Mouse (Mus musculus) embryo, embryonic 10 days (tissue): ENCODE results near the gene Nol12.

Experiments
- DNase-seq: peaks from one replicate; pipeline ENCODE4 v3.0.0-alpha.2; 2015; ENCODE audit warnings: low spot score

Nol12 gene

DNA sequence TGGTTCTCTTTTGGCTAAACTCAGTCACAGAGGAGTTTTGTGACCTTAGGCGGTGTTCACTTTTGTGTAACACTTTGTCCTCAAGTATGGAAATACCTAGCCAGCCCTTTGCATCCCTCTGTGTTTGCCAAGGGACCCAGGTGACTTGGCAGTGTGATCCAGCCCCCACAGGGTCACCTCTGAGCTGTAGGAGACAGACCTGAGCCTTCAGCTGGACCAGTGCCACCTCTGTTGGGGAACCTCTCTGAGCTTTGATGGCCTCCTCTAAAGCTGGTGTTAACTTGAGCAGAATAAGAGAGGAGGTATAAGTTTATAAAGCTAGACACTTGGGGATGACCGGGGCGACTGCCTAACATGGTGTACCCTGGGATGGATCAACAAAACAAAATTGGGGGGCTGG lies 14.2 kb downstream of the Nol12 start:
- no peak for DNase-seq

DNA sequence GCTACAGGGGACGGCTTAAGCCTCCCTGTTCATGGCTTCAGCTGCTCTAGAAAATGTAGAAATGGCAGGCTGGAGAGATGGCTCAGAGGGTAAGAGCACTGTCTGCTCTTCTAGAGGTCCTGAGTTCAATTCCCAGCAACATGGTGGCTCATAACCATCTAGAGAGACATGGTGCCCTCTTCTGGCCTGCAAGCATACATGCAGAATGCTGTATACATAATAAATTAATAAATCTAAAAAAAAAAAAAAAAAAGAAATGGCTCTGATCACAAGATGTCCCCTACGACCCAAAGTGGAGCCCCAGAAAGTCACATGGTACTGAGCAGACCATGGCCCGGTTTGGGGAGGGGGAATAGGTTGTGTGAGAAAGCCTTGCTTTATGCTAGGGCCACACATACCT lies 20.9 kb downstream of the Nol12 start:
- no peak for DNase-seq

DNA sequence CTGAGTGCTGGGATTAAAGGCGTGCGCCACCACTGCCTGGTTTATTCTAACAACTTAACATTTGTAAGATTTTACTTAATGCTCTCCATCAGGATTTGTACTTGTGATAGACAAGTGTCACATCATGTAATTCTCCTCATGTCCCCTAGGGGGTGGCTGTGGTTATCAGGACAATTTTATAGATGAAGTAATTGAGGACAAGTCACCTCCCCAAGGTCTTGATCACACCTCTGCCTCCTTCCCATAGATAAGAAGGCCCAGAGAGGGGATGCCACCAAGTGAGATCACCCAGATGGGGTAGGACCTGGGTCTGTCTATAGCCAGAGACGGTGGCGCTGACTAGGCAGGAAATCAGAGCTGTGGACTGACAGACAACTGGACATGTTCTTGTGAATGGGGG lies 21.6 kb downstream of the Nol12 start:
- DNase-seq: peak; percentile 36

DNA sequence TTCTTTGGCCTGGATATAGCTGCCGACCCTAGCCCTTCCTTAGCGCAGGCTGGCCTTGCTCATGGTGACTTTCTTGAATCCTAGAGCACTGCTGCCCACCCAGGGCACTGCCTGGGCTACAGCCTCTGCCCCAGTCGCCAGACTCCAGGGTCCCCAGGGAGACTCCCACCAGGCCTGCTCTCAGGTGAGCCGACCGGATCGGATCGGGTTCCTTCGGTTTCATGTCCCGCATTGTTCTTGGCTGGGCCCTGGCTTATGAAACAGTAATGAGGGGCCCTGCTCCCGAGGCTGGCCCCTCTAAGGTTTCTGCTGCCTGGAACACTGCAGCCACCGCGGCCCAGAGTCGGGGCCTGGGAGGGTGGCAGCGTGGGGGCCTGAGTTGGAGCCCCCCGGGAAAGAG lies 22.3 kb downstream of the Nol12 start:
- DNase-seq: no peak

DNA sequence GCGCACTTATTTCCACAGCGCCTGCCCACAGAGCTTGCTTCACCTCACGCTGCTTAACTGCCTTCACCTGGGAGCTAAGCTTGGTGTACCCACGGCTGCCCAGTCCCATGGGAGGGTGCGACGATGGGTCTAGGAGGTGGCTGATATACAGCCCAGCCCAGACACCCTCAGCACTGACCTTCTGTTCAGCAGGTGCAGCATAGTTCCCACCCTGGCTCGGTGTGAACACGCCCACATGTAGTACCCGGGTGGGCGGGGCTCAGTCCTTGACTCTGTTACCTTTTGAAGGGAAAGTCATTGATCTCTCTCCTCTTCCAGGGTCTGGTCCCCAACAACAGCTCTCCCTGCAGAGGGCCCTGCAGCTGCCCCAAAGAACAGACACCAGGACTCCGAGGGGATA lies 24.8 kb downstream of the Nol12 start:
- no peak for DNase-seq

DNA sequence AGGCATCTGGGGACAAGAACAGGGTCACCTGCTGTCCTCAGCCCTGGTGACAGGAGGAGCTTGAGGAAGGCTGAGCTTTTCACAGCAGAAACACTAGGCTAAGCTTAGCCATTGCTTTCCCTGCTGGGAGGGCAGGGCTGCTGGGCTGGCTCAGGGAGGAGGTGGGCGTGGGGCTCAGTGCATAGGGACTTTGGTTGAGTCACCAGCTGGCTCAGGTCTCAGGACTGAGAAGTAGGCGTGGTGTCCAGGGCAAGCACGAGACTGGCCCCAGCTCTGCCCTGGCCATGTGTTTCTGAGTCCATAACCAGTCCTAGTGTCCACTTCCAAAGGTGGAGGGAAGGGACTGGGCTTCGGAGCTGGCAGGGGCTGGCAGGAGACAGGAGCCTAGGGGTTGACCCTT lies 25.4 kb downstream of the Nol12 start:
- DNase-seq: no peak

DNA sequence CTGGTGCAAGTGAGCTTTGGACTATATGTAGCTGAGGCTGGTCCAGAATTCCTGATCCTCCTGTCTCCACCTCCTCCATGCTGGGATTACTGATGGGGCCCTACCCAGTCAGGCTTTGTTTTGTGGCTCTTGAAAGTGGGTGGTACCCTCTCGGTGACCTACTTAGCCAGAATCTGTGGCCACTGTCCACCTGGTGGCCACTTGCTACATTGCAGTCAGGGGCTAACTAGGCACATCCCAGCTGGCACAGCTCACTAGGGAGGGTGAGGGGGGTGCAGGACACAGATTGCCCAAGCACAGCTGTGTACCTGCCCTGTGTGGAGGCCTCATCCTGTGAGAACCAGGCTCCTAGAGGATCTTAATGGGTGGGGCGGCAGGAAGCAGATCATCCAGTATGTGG lies 28.2 kb downstream of the Nol12 start:
- peak; percentile 86 for DNase-seq

DNA sequence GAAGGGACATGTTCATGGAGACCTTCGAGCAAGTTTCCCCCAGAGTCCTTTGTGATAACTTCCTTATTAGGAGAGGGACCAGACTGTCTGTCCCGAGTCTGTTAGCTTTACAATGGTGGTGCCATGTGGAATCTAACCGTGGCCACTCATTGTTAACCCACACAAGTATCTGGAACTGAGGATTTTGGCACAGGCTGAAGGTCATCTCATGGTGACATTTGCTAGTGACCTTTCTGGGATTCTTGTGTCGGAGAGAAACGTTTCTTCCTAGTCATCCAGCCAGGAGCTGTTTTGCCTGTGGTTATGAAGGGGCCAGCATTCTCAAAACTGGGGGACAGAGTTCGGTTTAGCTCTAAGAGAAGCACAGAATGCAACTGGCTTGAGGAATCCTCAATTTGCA lies 36.9 kb downstream of the Nol12 start:
- no peak for DNase-seq

DNA sequence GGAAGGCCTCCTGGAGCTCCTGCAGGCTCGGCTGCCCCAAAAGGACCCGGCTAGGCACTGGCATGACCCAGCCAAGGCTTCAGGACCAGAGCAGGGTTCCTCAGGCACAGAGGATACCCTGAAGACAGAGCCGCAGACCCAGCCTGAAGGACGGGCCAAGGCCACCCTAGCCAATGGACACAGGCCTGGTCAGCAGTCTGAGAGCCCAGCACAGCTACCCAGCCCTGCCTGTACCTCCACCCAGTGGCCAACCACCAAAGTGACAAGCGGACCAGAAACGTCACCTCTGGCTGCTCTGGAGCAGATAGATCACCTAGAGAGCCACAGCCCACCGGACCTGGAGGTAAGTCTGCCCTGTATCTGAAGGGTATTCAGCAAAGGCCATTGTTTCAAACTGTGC lies 39.2 kb downstream of the Nol12 start:
- DNase-seq: no peak

DNA sequence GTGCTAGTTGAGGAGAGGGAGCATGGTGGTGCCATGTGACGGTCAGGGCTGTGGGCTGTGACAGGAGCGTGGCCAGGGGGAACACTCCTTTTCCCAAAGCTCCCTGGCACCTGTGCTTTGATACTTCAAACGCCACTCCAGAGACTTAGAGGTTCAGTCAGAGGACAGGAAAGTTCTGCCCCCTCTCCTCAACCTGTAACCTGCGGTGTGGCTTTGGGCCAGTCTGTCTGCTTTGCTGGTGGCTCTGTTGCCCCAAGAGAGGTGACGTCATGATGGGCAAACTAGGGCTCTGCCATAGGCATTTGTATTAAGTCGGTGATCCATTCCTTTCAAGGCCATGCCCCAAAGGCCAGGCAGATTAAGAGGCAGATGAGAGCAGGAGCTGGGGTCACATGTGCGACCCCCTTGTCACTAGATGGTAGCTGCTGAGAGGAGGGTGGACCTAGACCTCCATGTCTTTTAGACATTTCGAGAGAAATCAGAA lies 43.0 kb downstream of the Nol12 start:
- no peak for DNase-seq

DNA sequence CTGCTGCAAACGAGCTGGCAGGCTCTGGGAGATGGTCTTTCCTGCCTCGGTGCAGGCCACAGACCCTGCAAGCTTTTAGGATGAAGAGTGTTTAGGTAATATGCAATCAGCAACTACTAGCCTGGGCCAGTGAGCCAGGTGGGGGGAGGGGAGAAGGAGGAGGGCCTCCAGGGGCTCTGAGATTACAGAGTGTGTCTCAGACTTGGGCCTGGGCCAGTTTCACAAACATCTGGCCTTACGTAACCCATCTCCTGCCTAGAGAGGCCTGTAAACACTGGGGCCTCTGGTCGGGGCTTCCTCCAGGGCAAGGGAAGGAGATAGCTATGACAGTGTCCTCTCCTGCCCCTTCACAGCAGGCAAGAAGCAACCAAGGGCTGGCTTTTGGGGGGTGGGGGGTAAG lies 44.1 kb downstream of the Nol12 start:
- peak; percentile 65 for DNase-seq

DNA sequence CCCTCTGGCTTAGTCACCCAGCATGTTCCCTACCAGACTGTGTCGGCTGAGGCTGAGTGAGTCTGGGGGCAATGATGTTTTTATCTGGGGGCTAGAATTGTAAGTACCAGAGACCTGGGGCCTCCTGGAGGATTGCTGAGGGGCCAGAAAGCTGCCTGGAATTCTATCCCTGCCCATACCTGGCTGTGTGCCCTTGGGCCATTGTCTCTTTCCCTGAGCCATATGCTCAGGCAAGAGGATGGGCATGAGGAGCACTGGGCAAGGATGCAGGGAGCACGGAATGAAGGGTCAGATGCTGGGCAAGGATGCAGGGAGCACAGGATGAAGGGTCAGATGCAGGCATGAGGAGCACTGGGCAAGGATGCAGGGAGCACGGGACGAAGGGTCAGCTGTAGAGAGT lies 45.4 kb downstream of the Nol12 start:
- DNase-seq: no peak

DNA sequence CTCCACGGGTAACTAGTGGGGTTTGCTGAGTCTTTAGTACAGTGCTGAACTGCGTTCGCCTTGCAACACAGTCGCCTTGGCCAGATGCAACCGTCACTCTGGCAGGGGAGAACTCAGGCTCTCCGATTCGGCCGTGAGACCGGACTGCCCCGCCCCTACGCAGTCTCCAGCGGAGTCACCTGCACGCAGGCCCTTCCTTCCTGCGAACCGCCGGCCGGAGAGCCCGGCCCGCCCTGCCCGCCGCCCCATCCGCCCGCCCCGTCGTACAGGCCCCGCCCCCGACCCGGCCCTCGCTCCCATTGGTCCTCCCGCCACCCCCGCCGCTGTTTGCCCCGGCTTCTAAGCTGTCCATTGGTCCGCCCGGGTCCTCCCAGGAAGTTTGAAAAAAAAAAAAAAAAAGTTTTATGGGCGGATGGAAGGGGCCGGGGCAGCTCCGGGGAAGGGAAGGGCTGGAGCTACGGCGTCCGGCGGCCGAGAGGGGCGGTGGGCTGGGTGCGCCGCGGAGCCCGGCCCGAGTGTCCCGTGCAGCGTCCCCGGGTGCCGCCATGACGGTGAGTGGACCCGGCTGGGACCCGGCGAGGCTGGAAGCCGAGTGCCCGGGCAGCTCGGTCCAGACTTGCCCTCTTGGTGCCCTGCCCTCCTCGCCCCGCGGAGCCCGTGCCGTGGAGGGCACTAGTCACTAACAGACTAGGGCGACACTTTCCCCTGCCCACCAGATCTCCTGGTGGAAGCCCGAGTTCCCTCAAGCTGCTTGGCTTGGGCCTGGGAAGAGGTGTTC lies 48.1 kb downstream of the Nol12 start:
- peak; percentile 88 for DNase-seq

DNA sequence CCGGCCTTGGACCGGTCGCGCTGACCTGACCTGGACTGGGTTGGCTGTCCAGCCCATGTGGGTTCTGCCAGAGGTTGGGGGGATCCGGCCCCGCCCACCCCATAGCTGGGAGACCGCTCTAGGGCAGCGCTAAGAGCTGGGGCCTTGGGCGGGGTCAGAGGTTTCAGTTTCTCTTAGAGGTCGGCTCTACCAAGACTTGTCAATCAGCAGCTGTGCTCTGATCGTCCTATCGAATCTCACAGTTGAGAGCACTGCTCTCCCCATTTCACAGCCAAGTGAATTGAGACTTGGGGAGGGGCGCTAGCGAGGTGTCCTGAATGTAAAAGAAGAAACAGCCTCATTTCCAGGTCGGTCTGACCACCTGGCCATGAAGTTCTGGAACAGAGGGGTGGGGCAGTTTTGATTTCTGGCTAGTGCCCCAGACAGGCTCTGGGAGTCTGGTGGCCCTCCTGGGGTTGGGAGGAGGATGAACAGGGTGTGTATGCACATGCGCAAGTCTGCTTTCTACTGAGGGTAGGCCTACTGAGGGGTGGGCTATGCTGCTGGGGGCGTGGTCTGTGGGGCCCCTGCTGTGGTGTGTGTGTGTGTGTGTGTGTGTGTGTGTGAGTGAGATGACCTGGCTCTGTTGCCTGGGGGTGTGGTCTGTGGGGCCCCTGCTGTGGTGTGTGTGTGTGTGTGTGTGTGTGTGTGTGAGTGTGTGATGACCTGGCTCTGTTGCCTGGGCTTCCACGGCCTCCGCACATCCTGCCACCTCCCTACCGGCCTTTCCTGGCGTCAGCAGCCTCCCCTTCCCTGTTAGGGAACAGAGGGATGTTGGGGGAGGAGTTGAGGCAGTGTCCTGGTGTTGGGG lies 48.9 kb downstream of the Nol12 start:
- peak; percentile 78 for DNase-seq

DNA sequence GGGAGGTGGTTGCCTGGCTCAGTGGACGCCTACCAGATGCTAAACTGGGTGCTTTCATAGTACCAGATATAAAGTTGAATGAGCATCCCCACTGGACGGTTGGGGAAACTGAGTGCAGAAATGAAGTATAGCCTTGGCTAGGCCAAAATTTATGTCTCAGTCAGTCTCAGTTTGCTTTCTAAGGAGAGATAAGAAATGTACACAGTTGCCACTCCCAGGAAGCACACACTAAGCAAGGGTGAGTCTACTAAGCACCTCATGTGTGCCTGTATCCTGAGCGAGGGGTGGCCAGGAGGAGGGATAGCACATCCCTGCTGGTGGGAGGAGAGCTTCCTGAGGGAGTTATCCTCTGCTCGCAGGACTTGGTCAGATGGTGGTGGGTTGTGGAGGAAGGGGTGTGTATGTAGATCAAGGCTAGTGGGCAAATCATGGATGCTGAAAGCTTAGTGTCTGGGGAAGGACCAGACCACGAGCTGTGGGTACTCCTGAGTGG lies 49.6 kb downstream of the Nol12 start:
- DNase-seq: no peak

DNA sequence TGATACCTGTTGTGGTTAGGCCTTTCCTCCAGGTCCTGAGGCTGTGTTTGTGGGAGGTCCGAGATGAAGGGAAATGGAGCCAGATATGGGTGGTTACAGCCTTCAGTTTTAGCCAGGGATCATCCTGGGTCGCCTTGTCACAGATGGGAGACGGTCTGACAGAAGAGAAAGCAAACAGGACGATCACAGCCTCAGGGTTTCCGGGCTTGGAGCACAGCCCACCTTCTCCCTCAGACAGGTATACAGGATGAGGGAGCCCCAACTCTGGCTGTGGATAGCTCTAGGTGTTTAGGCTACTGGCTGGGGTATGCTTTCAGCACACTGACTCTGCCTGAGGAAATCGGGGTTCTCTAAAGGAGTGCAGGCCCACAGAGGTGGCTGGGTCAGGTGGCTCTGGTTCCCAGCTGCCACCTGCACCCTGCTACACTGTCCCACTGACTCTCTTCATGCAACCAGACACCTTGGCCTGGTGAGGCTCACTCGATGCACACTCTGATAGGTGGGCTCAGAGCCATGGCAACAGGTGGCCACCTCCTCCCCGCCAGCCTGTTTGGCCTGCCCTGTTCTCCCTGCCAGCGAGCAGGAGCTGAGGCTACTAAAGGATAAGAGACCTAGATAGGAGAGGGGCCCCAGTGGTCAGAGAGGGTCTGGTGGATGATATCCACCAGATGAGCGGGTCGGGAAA lies 51.9 kb downstream of the Nol12 start:
- peak; percentile 31 for DNase-seq

DNA sequence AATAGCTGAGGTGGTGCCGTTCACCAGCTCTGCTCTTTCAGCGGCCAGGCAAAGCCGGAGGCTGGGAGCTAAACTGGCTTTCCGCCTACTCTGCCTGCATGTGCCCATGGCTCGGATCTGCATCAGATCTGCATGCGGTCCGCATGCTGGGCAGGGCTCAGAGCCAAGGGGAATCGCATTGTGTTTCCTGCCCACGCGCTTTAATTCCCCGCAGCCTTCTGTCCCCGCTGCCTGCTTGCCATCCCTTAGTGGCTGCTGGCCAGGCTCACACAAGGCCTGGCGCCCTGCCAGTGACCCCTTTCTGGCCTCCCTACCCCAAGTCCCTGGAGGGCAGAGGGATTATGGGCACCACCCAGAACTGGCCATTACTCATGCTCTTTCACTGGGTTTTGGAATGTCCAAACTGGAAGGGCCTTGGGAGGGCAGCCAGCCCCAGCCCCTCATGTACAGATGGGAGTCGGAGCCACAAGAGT lies 53.8 kb downstream of the Nol12 start:
- no peak for DNase-seq

DNA sequence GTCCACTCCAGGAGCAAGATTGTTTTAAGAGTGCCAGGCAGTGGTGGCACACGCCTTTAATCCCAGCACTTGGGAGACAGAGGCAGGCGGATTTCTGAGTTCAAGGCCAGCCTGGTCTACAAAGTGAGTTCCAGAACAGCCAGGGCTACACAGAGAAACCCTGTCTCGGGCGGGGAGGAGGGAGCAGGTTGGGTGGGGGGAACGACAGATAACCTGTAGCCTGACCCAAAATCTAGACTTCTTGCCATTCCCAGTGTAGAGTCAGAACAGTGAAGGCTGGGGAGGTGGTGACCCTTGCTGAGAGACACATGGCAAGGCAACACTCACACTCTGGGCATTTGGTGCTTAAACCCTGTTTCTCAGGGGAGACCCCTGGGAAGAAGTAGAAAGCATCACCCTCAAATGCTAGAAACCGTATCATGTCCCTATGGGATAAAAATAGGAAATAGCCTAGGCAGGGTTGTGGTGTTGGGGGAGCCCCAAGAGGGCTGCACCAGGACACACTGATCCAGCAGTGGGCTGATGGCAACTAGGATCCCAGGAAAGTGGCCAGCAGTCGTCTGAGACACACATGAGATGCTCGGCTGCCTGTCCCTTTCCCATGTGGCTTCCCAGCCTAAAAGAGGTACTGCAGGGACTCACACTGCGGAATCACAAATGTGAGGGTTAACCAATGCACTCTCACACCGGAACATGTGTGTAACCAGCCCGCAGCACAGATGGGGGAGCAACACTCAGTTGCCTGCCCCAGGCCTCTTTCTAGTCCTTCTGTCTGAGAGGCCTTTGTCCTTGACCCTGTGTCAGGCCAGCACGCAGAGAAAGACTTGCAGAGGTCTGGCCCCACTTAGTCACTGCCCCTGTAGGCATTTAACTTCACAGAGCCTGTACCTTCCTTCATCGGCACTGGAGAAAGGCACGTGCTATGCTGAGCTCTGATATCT lies 54.7 kb downstream of the Nol12 start:
- no peak for DNase-seq

DNA sequence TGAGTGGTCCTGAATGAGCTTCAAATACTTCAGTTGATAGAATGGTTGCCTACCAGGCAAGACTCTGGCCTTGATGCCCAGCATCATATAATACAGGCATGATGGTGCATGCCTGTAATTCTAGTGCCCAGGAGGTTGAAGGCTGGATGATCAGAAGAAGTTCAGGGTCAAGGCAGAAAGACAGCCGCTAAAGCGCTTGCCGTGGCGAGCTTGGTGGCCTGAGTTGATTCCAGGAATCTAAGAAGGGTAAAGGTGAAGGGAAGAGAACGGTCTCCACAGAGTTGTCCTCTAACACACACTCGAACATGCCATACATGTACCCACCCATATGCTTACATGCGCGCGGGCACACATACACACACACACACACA lies 55.3 kb downstream of the Nol12 start:
- no peak for DNase-seq

DNA sequence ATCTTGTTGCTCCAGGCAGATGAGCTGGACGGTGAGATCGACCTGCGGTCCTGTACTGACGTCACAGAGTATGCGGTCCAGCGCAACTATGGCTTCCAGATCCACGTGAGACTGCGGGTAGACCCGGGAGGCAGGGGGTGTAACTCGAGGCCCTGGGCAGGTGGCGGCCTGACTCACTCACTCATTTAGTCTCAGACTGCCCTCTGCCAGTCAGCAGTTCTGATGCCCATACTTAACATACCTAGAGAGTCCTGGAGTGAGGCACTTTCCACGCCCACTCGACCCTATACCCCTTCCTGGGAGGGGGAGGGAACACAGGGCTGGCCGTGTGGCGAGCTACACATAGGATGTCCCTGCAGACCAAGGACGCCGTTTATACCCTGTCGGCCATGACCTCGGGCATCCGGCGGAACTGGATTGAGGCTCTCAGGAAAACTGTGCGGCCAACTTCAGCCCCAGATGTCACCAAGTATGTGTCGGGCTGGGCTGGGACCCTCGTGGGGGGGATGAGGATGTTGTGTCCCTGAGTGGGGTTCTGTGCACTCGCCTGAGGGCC lies 56.3 kb downstream of the Nol12 start:
- DNase-seq: no peak

DNA sequence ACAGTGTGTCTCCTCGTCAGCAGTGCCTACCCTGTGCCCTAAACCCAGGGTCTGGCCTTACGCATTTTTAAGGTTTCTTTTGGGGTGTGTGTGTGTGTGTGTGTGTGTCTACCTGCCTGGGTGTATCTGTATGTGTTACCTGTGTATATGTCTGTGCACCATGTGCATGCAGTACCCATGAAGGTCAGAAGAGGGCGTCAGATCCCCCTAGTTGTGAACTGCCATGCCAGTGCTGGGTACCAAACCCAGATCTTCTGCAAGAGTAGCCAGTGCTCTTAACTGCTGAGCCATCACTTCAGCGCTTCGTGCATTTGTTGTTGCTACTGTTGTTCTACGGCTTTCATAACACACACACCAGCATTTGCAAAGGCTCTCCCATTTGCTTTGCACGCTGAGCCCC lies 57.5 kb downstream of the Nol12 start:
- no peak for DNase-seq
